Mouse (Mus musculus) midbrain, embryonic 10.5 days (tissue): ENCODE results near the gene Creg2. TPM values are rescaled to one million over a fixed set of nuclear protein-coding genes. Genes with fewer than 3 reads are reported as not detected.
A peak's percentile ranks its signal among the peaks of the same experiment; 100 is the strongest.

Source experiments
- DNase-seq: peaks from one replicate; pipeline ENCODE4 v3.0.0-alpha.2; 2017; ENCODE audit warnings: low spot score
- H3K27ac ChIP-seq: fragments of 300-500 bp; sonication (generic); replicated peaks from 2 replicates; pipeline ENCODE4 v1.5.1; 2016; ENCODE audit warnings: mild to moderate bottlenecking
- H3K27me3 ChIP-seq: fragments of 300-500 bp; sonication (generic); 2 replicates; pipeline ENCODE4 v1.6.1; 2016; ENCODE audit warnings: low read depth, mild to moderate bottlenecking; ENCODE audit not compliant: poor library complexity, severe bottlenecking
- H3K36me3 ChIP-seq: fragments of 300-500 bp; sonication (generic); 2 replicates; pipeline ENCODE4 v1.6.1; 2016; ENCODE audit warnings: mild to moderate bottlenecking, moderate library complexity
- H3K4me1 ChIP-seq: fragments of 300-500 bp; sonication (generic); 2 replicates; pipeline ENCODE4 v1.6.1; 2016
- H3K4me3 ChIP-seq: fragments of 300-500 bp; sonication (generic); 2 replicates; pipeline ENCODE4 v1.5.1; 2016; ENCODE audit warnings: mild to moderate bottlenecking, moderate library complexity
- H3K9me3 ChIP-seq: fragments of 300-500 bp; sonication (generic); replicated peaks from 2 replicates; pipeline ENCODE4 v1.6.1; 2016; ENCODE audit warnings: mild to moderate bottlenecking
- WGBS: fragments of 180-500 bp; shearing (Covaris S2); methylation state at CpG from one replicate; pipeline ENCODE4 v1.1.7; 2016; 5-methylcytosine and 5-hydroxymethylcytosine counted together
- polyA plus RNA-seq: library from polyadenylated mRNA; unstranded; fragments of >200 nt; fragmentation: Nextera tagmentation; extraction: Ambion mirVana; gene quantifications from 2 replicates; pipeline ENCODE4 v1.2.1, GENCODE M21; 2016

Gene Creg2
- polyA plus RNA-seq, 1 experiment from 2014 or later = 0.57 TPM

DNA sequence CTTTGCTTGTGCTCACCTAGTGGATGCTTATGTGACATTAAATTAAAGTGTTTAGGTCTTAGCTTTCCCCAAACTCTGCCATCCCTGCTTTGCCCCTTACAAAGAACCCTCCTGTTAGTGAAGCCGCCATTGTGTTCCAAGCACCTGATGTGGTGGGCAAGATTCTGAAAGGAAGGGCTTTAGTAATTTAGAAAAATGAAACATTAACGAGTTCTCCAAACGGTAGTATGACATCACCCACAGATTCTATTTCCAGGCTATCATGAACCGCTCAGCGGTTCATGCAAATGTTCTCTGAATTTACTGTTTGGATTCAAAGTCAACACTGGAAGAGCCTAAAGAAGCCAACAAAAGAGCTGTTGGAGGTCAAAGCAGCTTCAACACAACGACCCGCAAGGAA lies 2.7 kb downstream of the Creg2 start:
- H3K36me3 ChIP-seq = no peaks in the 10 kb centered on the region
- peaks cover 24% of the 10 kb centered on the region for H3K4me1 ChIP-seq
- peaks cover 51% of the 10 kb centered on the region for H3K27me3 ChIP-seq
- H3K4me3 ChIP-seq = no peak overlapping the region
- no peak overlapping the region for H3K27ac ChIP-seq
- no peaks in the 10 kb centered on the region for H3K9me3 ChIP-seq
- no peak for DNase-seq
- WGBS = 89% methylated on average over 7 of the region's 7 CpGs

DNA sequence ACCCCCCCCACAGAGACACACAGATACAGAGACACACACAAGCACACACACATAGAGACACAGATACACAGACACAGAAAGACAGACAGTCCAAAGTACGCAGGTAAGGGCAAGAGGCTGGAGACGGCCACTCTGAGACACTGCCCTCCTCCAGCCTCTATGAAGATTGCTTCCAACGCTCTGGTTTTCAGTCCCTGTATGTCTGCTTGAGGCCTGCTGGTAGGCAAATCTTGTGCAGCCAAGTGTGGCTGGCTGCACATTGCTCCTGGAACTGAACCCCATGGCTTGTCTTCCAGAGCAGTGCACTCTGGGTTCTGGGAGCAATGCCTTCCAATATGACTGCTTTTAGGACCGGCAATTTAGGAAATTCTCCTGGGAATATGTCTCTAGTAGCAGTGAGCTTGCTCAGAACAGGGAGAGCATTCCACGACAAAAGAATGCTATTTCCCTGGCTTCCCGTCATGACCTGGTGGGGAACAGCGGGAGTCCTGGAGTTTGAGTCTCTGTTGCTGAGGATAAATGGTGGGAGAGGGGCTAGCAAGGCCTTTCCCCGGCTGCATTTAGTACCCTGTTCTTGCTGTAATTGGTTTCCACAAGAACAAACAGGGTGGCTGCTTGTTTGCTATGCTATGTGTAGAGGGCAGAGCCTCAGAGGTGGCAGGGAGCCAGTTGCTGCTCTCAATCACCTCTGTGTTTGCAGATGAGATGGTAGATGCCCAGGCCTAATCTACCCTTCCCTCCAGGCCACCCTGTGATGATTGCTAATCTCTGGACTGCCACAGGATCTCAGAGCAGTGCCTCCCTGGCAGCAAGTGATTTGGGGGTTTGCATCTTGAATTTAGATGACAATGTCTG lies 5.1 kb downstream of the Creg2 start:
- H3K27me3 ChIP-seq = peaks cover 35% of the 10 kb centered on the region
- no peak overlapping the region for H3K4me3 ChIP-seq
- H3K9me3 ChIP-seq = 0 out of 2 replicates have a peak, but pooled peaks cover 4% of the 10 kb centered on the region
- no peak overlapping the region for H3K27ac ChIP-seq
- H3K36me3 ChIP-seq = no peaks in the 10 kb centered on the region
- H3K4me1 ChIP-seq = peaks cover 23% of the 10 kb centered on the region
- DNase-seq = no peak
- 48% methylated on average over 8 of the region's 8 CpGs for WGBS

DNA sequence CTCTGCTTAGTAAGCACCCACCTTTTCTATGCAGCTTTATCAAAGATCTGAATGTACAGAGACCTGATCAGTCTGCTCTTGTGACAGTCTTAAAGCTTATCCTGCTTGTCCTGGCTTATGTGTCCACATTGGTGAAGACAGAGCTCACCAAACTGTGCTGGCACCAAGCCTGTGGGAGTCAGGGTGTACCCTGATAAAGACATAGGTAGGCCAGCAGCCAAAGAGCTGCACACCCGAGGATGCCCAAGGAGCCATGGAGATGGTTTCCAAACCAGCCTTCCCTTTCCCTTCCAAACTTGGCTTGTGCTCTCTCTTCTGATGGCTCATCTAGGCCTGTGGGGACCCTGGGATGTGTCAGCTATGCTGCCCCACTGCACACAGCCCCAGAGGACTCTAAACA lies 6.9 kb downstream of the Creg2 start:
- no peak overlapping the region for H3K4me3 ChIP-seq
- peaks cover 7% of the 10 kb centered on the region; the same call in 1 of the 2 replicates for H3K4me1 ChIP-seq
- 0 out of 2 replicates have a peak, but pooled peaks cover 4% of the 10 kb centered on the region for H3K9me3 ChIP-seq
- DNase-seq = no peak
- no peaks in the 10 kb centered on the region for H3K36me3 ChIP-seq
- 78% methylated on average over 1 of the region's 1 CpGs for WGBS
- peaks cover 17% of the 10 kb centered on the region for H3K27me3 ChIP-seq
- H3K27ac ChIP-seq = no peak overlapping the region

DNA sequence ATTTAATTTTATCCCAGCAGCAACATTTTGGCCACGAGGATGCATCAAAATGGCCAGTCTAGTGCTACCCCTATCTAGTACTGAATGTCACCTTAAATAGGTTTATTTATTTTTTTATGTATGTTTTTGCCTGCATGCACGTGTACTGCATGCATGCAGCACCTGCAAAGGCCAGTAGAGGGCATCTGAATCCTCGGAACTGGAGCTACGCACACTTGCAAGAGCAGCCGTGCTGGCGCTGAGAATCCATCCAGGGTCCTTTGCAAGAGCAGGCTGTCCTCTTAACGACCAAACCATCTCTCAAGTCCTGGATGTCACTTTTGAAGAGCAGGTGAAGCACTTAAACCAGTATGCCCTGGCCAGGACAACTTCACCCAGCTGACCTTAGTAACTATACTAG lies 9.6 kb downstream of the Creg2 start:
- Histone ChIP-seq H3K27ac (no peak overlapping the region), H3K4me3 (no peak overlapping the region), H3K36me3 (no peaks in the 10 kb centered on the region), H3K27me3 (no peaks in the 10 kb centered on the region), H3K4me1 (peaks cover 15% of the 10 kb centered on the region), H3K9me3 (0 out of 2 replicates have a peak, but pooled peaks cover 4% of the 10 kb centered on the region)
- no peak for DNase-seq
- 88% methylated on average over 7 of the region's 7 CpGs for WGBS

DNA sequence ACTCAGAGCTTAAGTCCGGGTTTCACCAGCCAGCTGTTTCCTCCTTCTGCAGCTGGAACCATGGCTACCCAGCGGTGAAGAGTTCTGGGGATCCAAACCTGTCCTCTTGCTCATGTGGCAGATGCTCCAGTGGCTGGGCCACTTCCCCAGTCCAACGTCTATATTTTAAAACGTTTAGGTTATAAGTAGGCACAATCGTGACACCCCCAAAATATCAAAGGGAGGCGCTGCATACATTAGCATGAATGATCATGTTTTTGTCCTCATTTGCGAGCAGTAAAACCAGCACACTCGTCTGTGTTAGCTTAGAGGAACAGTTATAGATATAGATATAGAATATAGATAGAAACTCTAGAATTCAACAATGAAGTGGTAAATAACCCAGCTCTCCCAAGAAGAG lies 14.1 kb downstream of the Creg2 start:
- H3K36me3 ChIP-seq = no peaks in the 10 kb centered on the region
- 57% methylated on average over 8 of the region's 8 CpGs for WGBS
- DNase-seq = no peak

DNA sequence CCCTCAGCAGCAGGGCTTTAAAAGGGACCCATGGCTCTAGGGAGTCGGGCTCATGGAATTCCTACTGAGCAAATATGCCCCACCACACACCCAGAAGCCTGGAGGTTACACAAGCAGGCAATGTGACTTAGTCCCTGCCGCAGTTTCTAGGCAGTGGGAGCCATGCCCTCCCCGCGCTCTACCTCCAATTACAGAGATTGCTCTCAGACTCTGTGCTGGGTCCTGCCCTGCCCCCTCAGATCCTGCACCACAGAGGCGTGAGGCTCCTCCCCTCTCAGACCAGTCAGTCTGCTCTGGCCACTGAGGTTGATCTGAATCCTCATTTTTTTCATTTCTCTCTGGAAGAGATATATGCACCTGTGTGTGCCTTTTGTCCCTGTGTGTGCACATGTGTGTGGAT lies 14.6 kb downstream of the Creg2 start:
- DNase-seq = peak; percentile 28
- Histone ChIP-seq H3K27me3 (no peaks in the 10 kb centered on the region), H3K27ac (peak overlapping the region; percentile 35; the same call in 1 of the 2 replicates), H3K36me3 (no peaks in the 10 kb centered on the region), H3K4me1 (peaks cover 16% of the 10 kb centered on the region), H3K4me3 (peak overlapping the region; percentile 10; the same call in 1 of the 2 replicates), H3K9me3 (0 out of 2 replicates have a peak, but pooled peaks cover 1% of the 10 kb centered on the region)
- 4% methylated on average over 5 of the region's 5 CpGs for WGBS

More for the DNA sequence above, 14.1 kb downstream of the Creg2 start:
- H3K4me1 ChIP-seq = peaks cover 16% of the 10 kb centered on the region
- no peaks in the 10 kb centered on the region for H3K27me3 ChIP-seq
- H3K9me3 ChIP-seq = 0 out of 2 replicates have a peak, but pooled peaks cover 4% of the 10 kb centered on the region
- H3K27ac ChIP-seq = 0 out of 2 replicates have a peak overlapping the region, but pooled peaks have one; percentile 35
- no peak overlapping the region for H3K4me3 ChIP-seq

DNA sequence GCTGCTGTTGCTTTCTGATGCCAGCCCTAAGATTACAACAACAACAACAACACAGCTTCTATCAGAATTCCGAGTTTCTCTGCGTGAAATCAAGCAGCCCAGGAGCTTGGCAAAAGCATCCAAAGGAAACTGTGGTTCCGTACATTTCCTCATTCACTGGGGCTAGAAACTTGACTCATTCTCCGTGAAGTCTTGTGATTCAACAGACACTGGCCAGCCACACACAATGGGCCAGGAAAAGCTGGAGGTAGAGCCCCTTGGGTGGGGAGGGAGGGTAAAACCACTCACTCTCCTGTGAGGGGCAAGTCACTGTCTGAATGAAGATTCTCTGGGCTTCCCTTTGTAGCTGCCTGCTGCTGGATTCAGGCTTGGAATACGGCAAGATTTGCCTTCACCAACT lies 15.1 kb downstream of the Creg2 start:
- Histone ChIP-seq H3K36me3 (no peaks in the 10 kb centered on the region), H3K27me3 (no peaks in the 10 kb centered on the region), H3K9me3 (no peaks in the 10 kb centered on the region), H3K4me3 (no peak overlapping the region), H3K4me1 (peaks cover 16% of the 10 kb centered on the region), H3K27ac (peak overlapping the region; percentile 35; the same call in 1 of the 2 replicates)
- no peak for DNase-seq
- WGBS = 24% methylated on average over 5 of the region's 5 CpGs

DNA sequence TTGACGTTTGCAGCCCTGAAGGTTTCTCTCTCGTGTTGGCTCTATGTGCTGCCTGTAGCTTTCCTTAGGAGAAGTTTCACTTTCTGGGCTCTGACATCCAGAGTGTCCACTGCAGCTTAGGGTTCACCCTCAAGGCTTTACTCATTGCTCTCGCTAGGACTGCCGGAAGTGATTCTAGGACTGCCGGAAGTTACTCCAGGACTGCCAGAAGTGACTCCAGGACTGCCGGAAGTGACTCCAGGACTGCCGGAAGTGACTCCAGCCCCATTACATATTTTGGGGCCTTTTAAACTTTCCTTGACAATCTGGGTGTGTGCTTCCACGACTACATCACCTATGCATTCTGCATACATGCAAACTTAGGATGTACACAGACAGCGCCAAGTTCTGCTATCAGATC lies 22.7 kb downstream of the Creg2 start:
- Histone ChIP-seq H3K27me3 (no peaks in the 10 kb centered on the region), H3K9me3 (no peaks in the 10 kb centered on the region), H3K4me3 (no peak overlapping the region), H3K27ac (no peak overlapping the region), H3K36me3 (no peaks in the 10 kb centered on the region), H3K4me1 (no peaks in the 10 kb centered on the region)
- no peak for DNase-seq
- 87% methylated on average over 9 of the region's 9 CpGs for WGBS

DNA sequence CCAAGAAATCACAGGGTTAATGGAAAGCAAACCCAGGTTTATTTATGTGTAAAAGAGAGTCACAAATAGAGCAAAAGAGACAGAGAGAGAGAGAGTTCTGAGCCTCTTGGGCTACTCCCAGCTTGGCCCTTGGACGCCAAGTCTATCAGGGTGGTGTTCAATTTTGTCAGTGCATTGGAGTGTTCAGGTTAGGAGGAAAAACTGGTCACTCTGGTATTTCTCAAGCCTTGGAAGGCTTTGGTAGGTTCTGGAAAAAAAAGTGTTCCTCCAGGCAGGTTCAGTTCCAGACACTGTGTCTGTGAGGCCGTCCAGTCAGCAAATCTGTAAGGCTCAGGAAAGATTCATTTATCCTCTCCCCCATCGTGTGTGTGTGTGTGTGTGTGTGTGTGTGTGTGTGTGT lies 25.8 kb downstream of the Creg2 start:
- DNase-seq = no peak
- WGBS = 76% methylated on average over 3 of the region's 3 CpGs

DNA sequence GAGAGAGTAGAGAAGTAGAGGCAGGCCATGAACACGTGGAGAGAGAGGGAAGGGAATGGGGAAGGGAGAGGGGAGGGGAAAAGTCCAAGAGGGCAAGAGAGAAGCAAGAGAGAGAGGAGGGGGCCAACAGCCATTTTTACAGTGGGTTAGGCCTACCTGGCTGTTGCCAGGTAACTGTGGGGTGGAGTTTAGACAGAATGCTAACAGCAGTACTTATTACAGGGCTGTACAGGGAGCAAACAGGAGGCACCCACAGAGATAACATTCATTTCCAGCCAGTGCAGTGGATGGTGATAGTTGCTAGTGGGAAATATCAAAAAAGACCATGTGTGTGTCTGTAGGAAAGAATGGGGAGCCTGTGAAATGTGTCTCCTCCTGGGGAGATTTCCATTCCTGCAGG lies 27.5 kb downstream of the Creg2 start:
- DNase-seq = no peak
- 38% methylated on average over 1 of the region's 1 CpGs for WGBS
- Histone ChIP-seq H3K27ac (no peak overlapping the region), H3K4me1 (no peaks in the 10 kb centered on the region), H3K4me3 (no peak overlapping the region), H3K9me3 (no peaks in the 10 kb centered on the region), H3K27me3 (no peaks in the 10 kb centered on the region), H3K36me3 (no peaks in the 10 kb centered on the region)

More for the DNA sequence above, 25.8 kb downstream of the Creg2 start:
- Histone ChIP-seq H3K4me1 (no peaks in the 10 kb centered on the region), H3K36me3 (no peaks in the 10 kb centered on the region), H3K4me3 (no peak overlapping the region), H3K27me3 (no peaks in the 10 kb centered on the region), H3K27ac (no peak overlapping the region), H3K9me3 (no peaks in the 10 kb centered on the region)

DNA sequence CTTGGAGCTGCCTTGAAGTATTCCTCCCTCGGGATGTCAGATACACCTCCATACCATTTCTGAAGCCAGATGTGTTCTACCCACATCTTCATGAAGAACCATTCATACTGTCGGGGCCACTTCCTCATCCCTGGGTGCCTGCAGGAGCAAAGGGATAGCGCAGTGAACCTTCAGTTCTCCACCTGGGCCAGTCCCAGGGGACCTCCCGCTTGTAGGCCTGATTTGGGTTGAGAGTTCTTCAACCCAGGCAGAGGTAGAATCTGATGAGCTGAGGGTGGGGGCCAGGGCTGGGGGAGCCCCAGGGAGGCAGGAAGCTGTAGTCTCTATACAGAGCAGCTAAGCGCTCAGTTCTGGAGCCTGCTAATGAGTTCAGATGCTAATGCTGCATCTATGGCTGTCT lies 28.2 kb downstream of the Creg2 start:
- no peaks in the 10 kb centered on the region for H3K4me1 ChIP-seq
- H3K9me3 ChIP-seq = no peaks in the 10 kb centered on the region
- WGBS = 95% methylated on average over 5 of the region's 5 CpGs

DNA sequence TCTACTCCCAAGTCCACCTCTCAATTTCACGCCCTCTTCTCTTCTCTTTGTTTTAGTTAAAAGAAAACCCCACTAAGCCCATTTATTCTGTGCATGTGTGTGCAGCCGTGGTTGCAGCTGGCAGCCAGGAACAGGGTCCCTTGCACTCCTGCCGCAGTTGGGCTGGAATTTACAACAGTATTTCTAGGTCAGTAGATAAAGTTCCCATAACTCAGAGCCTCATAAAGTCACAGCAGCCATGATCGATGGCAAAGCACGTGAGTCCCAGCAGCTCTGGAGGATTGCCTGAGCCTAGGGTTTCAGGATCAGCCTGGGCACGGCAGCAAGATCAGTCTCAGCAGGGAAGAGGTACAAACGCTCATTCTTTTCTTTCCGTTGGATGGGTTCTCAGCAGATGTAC lies 32.8 kb downstream of the Creg2 start:
- H3K27me3 ChIP-seq = no peaks in the 10 kb centered on the region
- 0 out of 2 replicates have a peak, but pooled peaks cover 5% of the 10 kb centered on the region for H3K4me1 ChIP-seq
- no peak overlapping the region for H3K27ac ChIP-seq
- no peak overlapping the region for H3K4me3 ChIP-seq
- no peaks in the 10 kb centered on the region for H3K36me3 ChIP-seq
- DNase-seq = no peak
- WGBS = 58% methylated on average over 8 of the region's 8 CpGs
- no peaks in the 10 kb centered on the region for H3K9me3 ChIP-seq

More for the DNA sequence above, 28.2 kb downstream of the Creg2 start:
- DNase-seq = no peak
- Histone ChIP-seq H3K27ac (no peak overlapping the region), H3K36me3 (no peaks in the 10 kb centered on the region), H3K27me3 (no peaks in the 10 kb centered on the region), H3K4me3 (no peak overlapping the region)

DNA sequence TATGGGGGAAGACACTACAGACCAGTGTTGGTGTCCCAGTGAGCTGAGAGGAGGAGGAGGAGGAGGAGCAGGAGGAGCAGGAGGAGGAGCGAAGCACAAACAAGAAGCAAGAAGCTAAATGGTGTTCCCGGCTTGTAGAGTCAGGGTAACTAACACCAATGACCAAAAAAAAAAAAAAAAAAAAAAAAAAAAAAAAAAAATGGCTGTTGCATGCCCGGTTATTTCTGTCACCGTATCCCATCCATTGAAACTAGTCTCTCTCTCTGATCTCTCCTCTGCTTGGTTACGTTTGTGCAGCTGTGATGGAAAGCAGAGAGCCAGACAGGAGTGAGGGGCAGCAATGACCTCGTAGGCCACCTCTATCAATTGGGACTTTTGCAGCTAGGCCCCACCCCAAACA lies 35.7 kb downstream of the Creg2 start:
- no peaks in the 10 kb centered on the region for H3K36me3 ChIP-seq
- 0 out of 2 replicates have a peak, but pooled peaks cover 5% of the 10 kb centered on the region for H3K4me1 ChIP-seq
- no peak overlapping the region for H3K27ac ChIP-seq
- H3K4me3 ChIP-seq = no peak overlapping the region
- H3K27me3 ChIP-seq = no peaks in the 10 kb centered on the region
- no peak for DNase-seq
- 72% methylated on average over 6 of the region's 6 CpGs for WGBS
- H3K9me3 ChIP-seq = no peaks in the 10 kb centered on the region
